Mouse (Mus musculus): ENCODE results near the gene Pigo.
"Not testable (repeated sequence)": the region's sequence is repeated elsewhere in the genome, so short reads cannot be mapped to it uniquely, and the experiment has no call there.

The Pigo gene

DNA sequence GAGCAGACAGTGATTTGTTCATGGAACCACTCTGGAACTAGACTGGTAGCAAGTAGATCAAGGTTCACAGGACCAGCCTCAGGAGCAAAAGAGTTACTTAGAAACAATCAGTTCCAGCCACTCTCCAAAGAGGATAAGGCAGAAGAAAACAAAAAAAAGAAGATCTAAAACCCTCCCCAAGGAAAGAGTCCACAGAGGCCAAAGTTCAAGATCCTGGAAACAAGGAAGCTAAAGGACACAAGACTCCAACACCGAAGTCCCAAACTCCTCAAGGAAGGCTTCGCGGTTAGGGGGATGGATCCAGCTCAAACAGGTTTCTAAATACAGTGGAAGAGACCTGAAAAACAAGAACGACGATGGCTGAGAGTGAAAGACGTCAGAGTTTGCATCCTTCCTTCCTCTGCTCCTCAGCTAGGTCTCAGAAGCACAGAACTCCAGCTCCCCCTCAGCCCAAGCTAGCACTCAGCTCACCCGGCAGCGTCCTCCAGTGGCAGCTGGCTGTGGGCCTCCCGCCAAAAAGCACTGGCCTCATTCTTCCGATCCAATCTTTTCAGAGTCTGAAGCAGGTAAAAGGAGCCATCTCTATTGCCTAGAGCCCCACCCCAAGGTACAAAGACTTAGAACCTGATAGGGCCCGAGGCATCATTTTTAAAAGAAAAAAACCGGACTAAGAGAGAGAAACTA, 22.7 kb downstream of the Pigo start:
- no peak for DNase-seq (ENCODE audit: low read depth, low spot score)

DNA sequence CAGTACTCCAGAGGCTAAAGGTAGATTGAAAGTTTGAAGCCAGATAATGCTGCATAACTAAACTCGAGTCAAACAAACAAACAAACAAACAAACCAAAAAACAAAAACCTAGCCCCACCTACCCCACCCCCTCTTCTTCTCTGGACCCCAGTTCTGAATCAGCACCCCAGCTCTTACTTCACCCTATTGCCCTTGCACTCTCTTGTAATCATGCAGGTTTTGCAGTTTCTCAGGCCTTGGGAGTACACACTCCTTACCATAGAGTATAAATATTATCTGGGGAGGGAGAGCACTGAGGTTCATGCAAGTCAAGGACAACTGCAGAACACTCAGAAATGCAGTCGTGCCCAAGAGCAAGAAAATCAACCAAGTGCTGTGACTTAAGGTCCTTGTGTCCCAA, 24.3 kb downstream of the Pigo start:
- no peak for DNase-seq (ENCODE audit: low read depth, low spot score)

DNA sequence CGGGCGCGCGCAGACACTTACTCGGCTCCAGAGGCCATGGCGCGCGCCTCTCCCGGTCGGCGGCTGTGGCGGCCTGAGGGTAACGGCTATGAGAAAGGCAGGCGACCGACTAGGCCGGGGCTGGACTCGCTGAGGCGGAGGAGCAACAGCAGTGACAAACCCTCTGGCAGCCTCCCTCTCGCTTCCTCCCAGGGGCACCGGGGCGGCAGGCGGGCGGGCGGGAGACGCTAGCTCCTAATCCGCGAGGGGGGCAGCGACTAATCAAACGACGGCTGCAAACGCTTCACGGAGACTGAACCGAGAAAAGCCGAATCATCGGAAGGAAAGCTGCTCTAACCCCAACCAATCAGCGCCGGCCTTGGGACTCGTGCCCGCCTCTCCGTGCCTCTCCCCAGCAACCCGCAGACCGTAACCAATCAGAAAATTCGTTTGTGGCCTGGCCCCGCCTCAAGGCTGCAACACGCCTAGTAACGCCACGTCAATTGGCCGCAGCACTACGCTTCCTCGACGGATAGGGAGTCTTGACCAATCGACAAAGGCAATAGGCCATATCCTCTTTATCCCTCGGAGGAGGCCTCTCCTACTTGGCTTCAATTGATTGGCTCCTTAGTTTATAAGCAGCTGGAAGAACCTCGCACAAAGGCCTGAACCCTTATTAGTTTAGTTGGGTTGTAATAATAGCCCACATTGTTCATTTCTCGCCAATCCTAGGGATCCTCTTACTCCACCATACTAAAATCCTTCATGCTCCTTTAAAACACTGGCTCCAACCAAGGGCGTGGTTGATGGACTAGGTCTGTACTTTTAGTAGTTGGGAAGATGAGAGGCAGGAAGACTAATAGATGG, 25.3 kb downstream of the Pigo start, which contains the start of gene Vcp:
Vcp (minus strand) TSS at position 367 of the 846 bp plus-strand sequence.
- peak; percentile 98 for DNase-seq (ENCODE audit: low read depth, low spot score)

DNA sequence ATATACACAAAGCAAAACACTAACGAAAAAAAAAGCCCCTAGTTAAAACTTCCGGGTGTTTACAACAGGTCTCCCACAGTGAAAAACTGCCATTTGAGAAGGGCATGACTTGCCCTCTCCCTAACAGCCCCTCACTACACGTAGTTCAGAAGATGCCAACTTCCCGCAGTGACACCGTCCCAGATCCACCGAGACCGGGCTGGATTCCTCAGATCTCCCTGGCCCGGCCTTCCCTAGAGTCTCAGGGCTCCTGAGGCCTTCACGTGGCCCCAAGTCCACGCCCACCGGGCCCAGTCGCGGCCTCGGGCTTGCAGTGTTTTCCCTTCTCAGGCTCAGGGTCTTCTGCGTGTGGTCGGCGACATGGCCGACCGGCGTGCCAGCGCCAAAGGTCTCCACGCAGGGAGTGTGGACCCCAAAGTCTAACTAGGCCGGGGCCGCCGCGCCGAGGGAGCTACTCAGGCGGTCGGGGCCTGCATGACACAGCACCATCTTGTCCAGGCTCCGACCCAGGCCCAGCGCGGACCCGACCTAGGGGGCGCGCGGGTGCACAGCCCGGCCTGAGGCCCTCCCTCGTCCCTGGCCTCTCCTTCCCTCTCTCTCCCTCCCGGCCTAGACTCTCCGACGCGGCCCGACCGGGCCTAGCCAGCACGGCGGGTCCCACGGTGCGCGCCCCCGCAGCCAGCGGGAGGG, 26.0 kb downstream of the Pigo start:
- DNase-seq (ENCODE audit: low read depth, low spot score): peak; percentile 83

DNA sequence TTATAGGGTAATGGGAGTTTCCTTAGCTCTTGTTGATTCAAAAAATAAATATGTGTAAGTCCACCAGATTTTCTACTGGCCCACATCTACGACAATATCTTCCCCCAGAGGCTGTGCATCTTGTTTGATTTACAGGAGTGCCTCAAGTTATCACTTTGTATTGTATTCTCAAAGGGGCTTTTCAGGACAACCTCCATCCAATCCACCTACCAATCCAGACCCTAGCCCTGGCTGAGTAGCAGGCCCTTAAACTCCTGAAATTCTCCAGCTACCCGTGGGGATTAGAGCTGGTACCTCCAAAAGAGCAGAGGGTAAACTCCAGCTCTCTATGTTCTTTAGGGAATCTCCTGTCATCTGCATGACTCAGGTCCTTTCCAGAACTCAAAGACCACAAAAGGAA, 27.6 kb downstream of the Pigo start:
- DNase-seq (ENCODE audit: low read depth, low spot score): no peak

DNA sequence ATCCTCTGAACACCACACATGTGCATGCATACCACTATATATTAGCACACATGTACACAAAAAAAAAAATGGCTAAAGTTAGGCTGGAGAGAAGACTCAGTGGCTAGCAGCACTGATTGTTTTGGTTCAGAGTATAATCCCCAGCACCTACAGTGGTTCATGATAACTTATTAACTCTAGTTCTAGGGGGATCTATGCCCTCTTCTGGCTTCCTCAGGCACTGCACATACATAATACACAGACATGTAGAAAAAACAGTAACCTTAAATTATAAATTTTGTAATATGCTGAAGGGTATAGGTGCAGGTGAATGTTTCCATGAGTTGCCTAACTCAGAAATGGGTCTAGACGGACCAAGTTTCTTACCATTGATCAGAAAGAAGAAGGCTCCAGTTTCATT, 37.3 kb downstream of the Pigo start:
- no peak for DNase-seq (ENCODE audit: low read depth, low spot score)

DNA sequence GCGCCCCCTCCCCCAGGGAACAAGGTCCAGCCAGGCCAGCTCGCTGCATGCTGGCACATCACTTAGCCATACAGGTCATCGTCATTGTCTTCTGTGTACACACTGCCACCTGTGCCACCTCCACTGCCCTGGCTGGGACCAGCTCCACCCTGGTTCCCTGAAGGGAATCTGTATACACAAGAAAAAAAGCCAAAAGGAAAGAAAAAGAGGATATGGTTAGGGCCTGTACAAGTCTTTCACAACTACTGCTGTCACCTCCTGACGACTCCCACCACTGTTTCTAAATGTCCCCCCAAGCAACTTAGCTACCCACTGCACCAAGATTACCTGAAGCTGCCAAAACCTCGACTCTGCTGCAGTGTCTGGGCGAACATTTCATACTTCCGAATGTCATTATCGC, 45.2 kb downstream of the Pigo start:
- not testable (repeated sequence) for DNase-seq (ENCODE audit: low read depth, low spot score)

DNA sequence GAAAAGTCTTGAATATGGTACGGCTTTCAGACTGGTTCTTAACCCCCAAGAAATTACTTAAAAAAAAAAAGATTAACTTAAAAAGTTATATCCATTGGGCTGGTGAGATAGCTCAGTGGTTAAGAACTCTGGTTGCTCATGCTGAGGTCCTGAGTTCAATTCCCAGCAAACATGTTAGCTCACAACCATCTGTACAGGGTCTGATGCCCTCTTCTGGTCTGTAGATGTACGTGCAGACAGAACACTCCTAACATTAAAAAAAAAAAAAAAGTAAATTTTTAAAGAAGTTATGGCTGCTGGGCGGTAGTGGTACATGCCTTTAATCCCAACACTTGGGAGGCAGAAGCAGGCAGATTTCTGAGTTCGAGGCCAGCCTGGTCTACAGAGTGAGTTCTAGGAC, 47.6 kb downstream of the Pigo start:
- DNase-seq (ENCODE audit: low read depth, low spot score): peak; percentile 31

DNA sequence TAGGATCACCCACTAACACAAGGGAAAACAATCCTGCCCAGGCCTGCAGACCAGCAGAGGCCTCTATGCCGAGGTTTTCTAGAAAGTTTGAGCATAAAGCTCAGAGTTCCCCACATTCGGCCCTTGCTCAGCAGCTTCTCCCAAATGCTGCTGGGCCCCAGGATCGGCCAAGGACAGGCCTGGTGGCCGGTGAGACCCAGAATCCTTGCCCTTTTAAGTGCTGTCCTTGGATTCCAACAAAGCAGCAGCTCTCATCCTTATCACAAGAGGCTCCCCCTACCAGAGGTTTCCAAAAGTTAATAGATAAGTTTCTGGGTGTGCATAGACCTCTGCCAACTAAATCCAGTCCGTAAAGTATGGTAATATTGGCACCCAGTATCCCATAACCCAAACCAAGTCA, 51.8 kb downstream of the Pigo start:
- DNase-seq (ENCODE audit: low read depth, low spot score): no peak

DNA sequence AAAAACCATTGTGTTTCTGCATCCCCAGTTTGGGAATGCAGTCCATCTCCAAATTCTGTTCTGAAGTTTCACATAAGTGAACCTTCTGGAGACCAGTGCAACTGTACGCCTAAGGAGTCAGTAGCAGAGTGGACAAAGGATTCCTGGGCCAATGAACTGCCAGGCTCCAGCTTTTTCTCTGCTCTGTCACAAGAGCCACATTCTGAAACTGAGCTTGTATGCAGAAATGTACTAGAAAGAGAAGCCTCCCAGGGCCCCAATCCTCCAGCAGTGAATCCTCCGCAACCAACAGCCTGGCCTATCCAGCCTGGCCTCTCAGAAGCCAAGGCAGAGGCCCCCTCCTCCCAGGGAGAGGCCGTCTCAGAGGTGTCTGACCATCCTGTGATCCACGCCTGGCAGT, 52.7 kb downstream of the Pigo start:
- no peak for DNase-seq (ENCODE audit: low read depth, low spot score)

DNA sequence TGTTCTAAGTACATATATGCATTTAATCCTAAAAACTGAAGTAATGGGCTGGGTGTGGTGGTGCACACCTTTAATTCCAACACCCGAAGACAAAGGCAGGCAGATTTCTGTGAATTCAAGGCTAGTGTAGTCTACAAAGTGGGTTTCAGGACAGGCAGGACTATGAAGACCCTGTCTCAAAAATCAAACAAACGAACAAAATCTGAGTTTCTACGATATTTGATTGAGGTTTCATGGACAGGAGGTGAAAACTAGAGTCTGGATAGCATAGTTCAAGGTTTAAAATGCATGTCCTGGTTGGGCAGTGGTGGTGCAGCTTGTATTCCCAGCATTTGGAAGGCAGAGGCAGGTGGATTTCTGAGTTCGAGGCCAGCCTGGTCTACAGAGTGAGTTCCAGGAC, 56.3 kb downstream of the Pigo start, which contains the start of gene 1700022I11Rik:
1700022I11Rik (plus strand) TSS at position 301 of the 400 bp plus-strand sequence.
- no peak for DNase-seq (ENCODE audit: low read depth, low spot score)

Measured in CD4-positive helper T cell, adult 2 months (primary cell).